Mouse (Mus musculus) lung, embryonic 16.5 days (tissue): Measurements from ENCODE around the gene Olfr213. TPM values are rescaled to one million over a fixed set of nuclear protein-coding genes. Genes with fewer than 3 reads are reported as not detected.

ENCODE experiments used
- ATAC-seq: fragments of 200-750 bp; cut with Nextera tagmentation; 2 replicates; pipeline ENCODE4 v1.8.0; 2017; ENCODE audit warnings: low read depth, mild to moderate bottlenecking, moderate library complexity
- H3K27ac ChIP-seq: fragments of 300-500 bp; sonication (generic); 2 replicates; pipeline ENCODE4 v1.5.1; 2014; ENCODE audit warnings: mild to moderate bottlenecking, control low read depth, low read length
- H3K27me3 ChIP-seq: fragments of 300-500 bp; sonication (generic); 2 replicates; pipeline ENCODE4 v1.6.1; 2014; ENCODE audit warnings: low read depth, low read length, mixed read lengths; ENCODE audit not compliant: control insufficient read depth, insufficient read depth
- H3K36me3 ChIP-seq: fragments of 300-500 bp; sonication (generic); 2 replicates; pipeline ENCODE4 v1.6.1; 2014; ENCODE audit warnings: low read length; ENCODE audit not compliant: control insufficient read depth, insufficient read depth
- H3K4me1 ChIP-seq: fragments of 300-500 bp; sonication (generic); replicated peaks from 2 replicates; pipeline ENCODE4 v1.6.1; 2014; ENCODE audit warnings: low read length, mixed read lengths; ENCODE audit not compliant: control insufficient read depth, insufficient read depth
- H3K4me2 ChIP-seq: fragments of 300-500 bp; sonication (generic); 2 replicates; pipeline ENCODE4 v1.6.1; 2014; ENCODE audit warnings: low read depth, low read length, control low read depth
- H3K4me3 ChIP-seq: fragments of 300-500 bp; sonication (generic); 2 replicates; pipeline ENCODE4 v1.5.1; 2014; ENCODE audit warnings: mild to moderate bottlenecking, low read length, control low read depth
- H3K9ac ChIP-seq: fragments of 300-500 bp; sonication (generic); 2 replicates; pipeline ENCODE4 v1.6.1; 2014; ENCODE audit warnings: low read length, control low read depth
- H3K9me3 ChIP-seq: fragments of 300-500 bp; sonication (generic); 2 replicates; pipeline ENCODE4 v1.6.1; 2016; ENCODE audit warnings: low read length; ENCODE audit not compliant: control insufficient read depth
- WGBS: fragments of 180-500 bp; shearing (Covaris S2); extraction: QIAGEN DNeasy Blood & Tissue Kit; methylation state at CpG from one replicate; pipeline ENCODE4 v1.1.7; 2014; 5-methylcytosine and 5-hydroxymethylcytosine counted together
- polyA plus RNA-seq: library from polyadenylated mRNA; unstranded; fragments of >200 nt; fragmentation: Nextera tagmentation; extraction: Ambion mirVana; gene quantifications from 2 replicates; pipeline ENCODE4 v1.2.1, GENCODE M21; 2015

Olfr213 gene
- polyA plus RNA-seq, 1 experiment from 2014 or later = not detected

GRCm38 (mm10) chr6:116554952-116555351 lies 16.7 kb downstream of the Olfr213 start:
- WGBS = 53% methylated on average over 3 of the region's 3 CpGs
- H3K4me2 ChIP-seq = no peak overlapping the region
- no peaks in the 10 kb centered on the region for H3K9me3 ChIP-seq
- H3K27ac ChIP-seq = no peak overlapping the region
- no peaks in the 10 kb centered on the region for H3K36me3 ChIP-seq
- H3K27me3 ChIP-seq = no peaks in the 10 kb centered on the region
- no peak overlapping the region for H3K9ac ChIP-seq
- H3K4me3 ChIP-seq = no peak overlapping the region
- ATAC-seq = no peak
- no peaks in the 10 kb centered on the region for H3K4me1 ChIP-seq

- no peaks in the 10 kb centered on the region for H3K9me3 ChIP-seq
- no peak overlapping the region for H3K4me3 ChIP-seq
- H3K36me3 ChIP-seq = no peaks in the 10 kb centered on the region
- H3K9ac ChIP-seq = no peak overlapping the region
- no peak overlapping the region for H3K27ac ChIP-seq
- no peaks in the 10 kb centered on the region for H3K4me1 ChIP-seq
- H3K4me2 ChIP-seq = no peak overlapping the region
- H3K27me3 ChIP-seq = no peaks in the 10 kb centered on the region
- ATAC-seq = no peak
- 32% methylated on average over 3 of the region's 3 CpGs for WGBS
Measured at GRCm38 (mm10) chr6:116569834-116570233, 31.6 kb downstream of the Olfr213 start.

DNA sequence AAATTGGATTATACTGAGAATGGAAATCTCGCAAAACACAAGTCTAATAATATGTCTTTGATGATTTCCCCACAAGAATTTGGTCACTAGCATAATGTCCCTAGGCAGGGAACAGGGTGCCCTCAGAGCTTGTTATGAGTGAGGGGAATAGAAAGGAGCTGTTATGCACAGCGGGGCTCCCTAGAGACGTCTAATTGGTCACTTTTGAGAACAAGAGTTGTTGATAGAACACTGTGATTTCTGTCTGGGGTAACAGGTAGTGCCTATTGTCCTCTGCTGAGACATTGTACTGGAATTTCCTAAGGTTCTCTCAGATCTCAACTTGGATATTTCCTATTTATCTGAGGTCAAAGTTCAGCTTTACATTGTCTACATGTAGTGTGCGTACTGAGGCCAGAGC lies 45.8 kb downstream of the Olfr213 start, which contains the start of gene Olfr215:
Gene Olfr215, minus strand, starts transcription at position 101 of the 400 bp plus-strand sequence.
- no peaks in the 10 kb centered on the region for H3K9me3 ChIP-seq
- H3K4me2 ChIP-seq = no peak within 1 kb of the TSS
- WGBS = 66% methylated on average over 4 of the region's 4 CpGs
- H3K27me3 ChIP-seq = no peaks in the 10 kb centered on the region
- ATAC-seq = no peak
- H3K9ac ChIP-seq = no peak within 1 kb of the TSS
- H3K36me3 ChIP-seq = no peaks in the 10 kb centered on the region
- no peak within 1 kb of the TSS for H3K4me3 ChIP-seq
- no peak within 1 kb of the TSS for H3K27ac ChIP-seq
- no peaks in the 10 kb centered on the region for H3K4me1 ChIP-seq

Other genes starting within 250 kb of the Olfr213 start
- 27.8 and 29.3 TPM in 2 replicates for gene March8, start 200.4 kb upstream of the Olfr213 start, polyA plus RNA-seq
- 0.93 and 1.4 TPM in 2 replicates for gene Alox5, start 77.3 kb upstream of the Olfr213 start, polyA plus RNA-seq
- not detected in 2 replicates for gene Olfr211, start 49.4 kb upstream of the Olfr213 start, polyA plus RNA-seq
- not detected in 2 replicates for gene Olfr212, start 31.9 kb upstream of the Olfr213 start, polyA plus RNA-seq
- gene Gm5580, start 12.7 kb downstream of the Olfr213 start, polyA plus RNA-seq = 0.45 and 0.89 TPM in 2 replicates
- not detected in 2 replicates for gene Olfr214, start 15.8 kb downstream of the Olfr213 start, polyA plus RNA-seq
- gene Olfr215, start 45.7 kb downstream of the Olfr213 start, polyA plus RNA-seq = not detected in 2 replicates
- 146 and 148 TPM in 2 replicates for gene Zfp422, start 90.5 kb downstream of the Olfr213 start, polyA plus RNA-seq
- 45.0 and 61.1 TPM in 2 replicates for gene Depp1, start 112.2 kb downstream of the Olfr213 start, polyA plus RNA-seq
- gene Rassf4, start 135.5 kb downstream of the Olfr213 start, polyA plus RNA-seq = 6.8 and 7.2 TPM in 2 replicates
- 0.05 and 0.06 TPM in 2 replicates for gene Tmem72, start 178.5 kb downstream of the Olfr213 start, polyA plus RNA-seq